Mouse (Mus musculus) large intestine, adult 2 months (tissue): ENCODE measurements around the gene Col23a1. TPM values are rescaled to one million over a fixed set of nuclear protein-coding genes. Genes with fewer than 3 reads are reported as not detected.
A peak's percentile ranks its signal among the peaks of the same experiment; 100 is the strongest.
"Not testable (repeated sequence)": the region's sequence is repeated elsewhere in the genome, so short reads cannot be mapped to it uniquely, and the experiment has no call there.

Source experiments
- DNase-seq: peaks from one replicate; pipeline ENCODE4 v3.0.0-alpha.2; 2012; ENCODE audit warnings: low read depth, low spot score
- WGBS: fragments of 180-500 bp; shearing (Covaris S2); methylation state at CpG from one replicate; pipeline ENCODE4 v1.1.7; 2018; 5-methylcytosine and 5-hydroxymethylcytosine counted together
- polyA plus RNA-seq: library from polyadenylated mRNA; depleted of rRNA; stranded (reverse); fragments of >200 nt; gene quantifications from 2 replicates; pipeline ENCODE4 v1.2.3, GENCODE M21; 2012

Gene Col23a1
- polyA plus RNA-seq, 1 experiment: 3.3 TPM

DNA sequence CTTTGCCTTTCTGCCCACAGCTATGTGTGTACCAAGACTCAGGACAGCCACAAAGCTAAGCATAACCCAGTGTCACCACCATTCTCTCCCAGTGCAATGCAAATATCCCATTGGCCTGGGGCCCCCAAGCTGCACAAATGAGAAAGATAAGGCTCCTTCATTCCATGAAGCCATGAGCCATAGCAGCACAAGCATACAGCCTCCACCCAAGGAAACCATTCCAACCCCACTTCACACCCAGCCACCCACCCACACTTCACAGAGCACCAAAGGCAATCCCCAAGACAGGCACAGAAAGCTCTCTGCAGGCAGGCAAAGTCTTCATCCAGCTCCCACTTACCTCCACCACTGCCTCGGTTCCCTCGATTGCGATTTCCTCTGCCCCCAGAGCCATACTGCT is 312.5 kb downstream of the Col23a1 start:
- DNase-seq: no peak
- WGBS: 71% methylated on average over 3 of the region's 3 CpGs

DNA sequence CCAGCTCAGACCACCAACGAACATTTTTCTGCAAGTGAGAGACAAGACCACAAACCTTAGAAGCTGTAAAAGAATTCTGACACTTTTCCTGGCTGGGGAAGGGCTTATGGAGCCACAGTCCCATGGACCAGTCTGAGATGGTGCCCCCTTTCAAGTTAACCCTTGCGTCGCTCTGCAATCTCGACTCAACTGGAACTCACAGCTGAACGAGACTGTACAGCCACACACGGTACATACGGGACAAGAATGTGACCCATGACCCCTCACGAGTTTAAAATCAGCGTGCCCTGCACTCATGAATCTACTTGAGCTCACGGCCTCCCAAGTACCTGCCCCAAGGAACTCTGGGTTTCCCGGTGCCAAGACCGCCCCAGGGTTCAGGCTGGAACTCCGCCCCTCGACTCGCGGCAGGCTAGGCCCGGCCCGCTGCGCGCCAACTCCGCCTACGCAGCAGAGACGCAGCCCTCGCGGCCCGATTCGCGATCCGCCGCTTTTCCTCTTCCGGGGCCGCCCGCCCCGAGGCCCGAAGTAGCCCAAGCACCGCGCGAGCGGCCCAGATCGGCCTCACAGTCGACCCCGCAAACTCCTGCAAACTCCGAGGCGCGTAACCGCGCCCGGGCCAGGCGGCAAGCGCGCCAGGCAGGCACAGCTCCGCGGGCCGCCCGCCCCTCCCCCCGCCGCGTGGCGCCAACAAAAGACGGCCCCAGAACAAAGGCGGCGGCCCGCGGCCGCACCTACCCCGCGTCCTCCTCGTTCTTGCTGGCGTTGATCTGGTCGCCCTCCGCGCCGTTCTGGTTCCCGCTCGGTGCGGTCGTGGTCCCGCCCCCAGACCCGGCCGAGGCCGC is 316.1 kb downstream of the Col23a1 start:
- peak; percentile 75 for DNase-seq
- WGBS: 1% methylated on average over 80 of the region's 81 CpGs

DNA sequence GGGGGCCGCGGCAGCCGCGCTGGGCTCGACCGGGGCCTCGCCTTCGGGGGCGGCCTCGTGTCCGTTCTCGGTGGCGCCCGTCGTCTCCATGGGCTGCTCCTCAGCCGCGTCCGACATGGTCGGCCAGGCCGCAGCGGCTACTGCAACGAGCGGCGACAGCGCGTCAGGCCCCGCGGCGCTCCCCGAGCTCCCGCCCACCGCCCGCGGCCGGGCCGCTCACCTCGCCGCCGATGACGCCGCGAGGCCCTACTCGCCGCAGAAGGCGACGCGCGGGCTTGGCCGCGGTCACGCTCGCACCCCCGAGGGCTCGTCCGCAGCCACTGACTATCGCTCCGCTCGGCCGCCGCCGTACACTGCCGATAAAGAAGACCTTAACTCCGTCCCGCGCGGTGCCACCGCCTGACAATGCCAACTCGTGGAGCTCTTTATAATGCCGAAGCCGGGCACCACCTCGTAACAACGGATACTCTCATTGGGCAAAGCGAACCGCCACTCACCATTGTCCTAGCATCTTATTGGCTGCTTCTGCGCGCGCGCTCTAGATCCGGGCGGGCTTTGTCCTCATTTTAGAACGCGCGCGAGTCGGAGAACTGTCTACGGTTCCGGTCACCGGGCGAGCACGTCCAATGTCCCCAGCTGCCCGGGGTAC is 316.9 kb downstream of the Col23a1 start, which contains the start of gene Hnrnpab:
Gene Hnrnpab, minus strand, starts transcription at position 401 of the 649 bp plus-strand sequence.
- DNase-seq: peak; percentile 93
- WGBS: under 1% methylated on average over 91 of the region's 91 CpGs

DNA sequence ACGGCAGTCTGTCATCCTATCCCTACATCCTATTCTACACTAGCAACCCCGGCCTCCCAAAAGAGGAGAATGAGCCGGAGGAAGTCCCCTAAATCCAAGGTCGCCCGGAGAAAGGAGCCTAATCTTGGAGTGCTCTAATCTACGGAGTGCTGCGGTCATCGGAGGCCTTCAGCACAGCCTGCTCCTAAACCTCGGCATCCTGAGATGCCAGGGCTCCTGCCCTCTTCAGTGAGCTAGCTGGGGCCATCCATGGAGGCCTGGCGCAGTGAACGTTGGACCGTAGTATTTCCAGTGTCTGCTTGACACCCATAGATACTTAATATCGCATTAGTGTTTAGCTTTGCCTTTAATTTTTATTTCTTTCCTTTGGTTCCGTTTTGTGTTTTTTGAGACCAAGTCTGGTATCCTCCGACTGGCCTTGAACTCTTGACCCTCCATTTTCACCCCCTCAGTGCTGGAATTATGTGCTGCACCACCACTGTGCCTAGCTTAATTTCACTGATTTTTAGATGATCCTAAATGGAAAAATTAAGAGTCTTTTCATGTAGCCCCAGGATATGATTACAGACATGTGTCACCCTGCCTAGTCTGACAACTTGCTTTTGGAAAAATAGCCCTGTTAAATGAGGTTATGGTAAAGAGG is 317.5 kb downstream of the Col23a1 start:
- DNase-seq: no peak
- WGBS: 5% methylated on average over 15 of the region's 15 CpGs

DNA sequence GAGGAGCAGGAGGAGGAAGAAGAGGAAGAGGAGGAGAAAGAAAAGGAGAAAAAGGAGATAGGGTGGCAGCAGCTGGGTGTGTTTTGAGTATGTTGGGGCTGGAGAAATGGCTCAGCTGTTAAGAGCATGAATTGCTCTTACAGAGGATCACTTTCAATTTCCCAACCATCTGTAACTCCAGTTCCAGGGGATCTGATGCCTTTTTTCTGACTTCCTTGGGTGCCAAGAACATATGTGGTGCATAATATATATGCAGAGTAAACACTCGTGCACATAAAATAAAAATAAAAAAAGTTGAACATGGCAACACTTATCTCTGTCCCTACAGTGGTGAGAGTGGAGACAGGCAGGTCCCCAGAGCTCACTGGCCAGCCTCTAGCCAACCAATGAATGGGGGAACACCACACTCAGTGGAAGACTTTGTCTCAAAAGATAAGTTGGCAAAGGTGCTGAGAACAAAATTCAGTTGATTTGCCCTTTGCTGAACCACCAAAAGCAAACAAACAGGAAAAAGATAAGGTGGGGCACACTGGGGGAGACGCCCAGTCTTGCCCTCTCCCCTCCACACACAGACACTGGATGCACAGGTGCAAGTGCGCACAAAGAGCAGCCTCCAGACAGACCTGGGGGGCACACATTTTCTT is 319.7 kb downstream of the Col23a1 start:
- WGBS: 34% methylated on average over 3 of the region's 3 CpGs
- no peak for DNase-seq

DNA sequence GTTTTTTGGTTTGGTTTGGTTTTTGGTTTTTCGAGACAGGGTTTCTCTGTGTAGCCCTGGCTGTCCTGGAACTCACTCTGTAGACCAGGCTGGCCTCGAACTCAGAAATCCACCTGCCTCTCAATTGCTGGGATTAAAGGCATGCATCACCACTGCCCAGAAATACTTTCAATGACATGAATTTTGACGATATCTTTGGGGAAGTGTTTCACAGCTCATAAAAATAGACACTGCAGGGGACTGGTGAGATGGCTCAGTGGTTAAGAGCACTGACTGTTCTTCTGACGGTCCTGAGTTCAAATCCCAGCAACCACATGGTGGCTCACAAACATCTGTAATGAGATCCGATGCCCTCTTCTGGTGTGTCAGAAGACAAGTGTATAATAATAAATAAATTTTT is 320.2 kb downstream of the Col23a1 start:
- not testable (repeated sequence) for DNase-seq
- 61% methylated on average over 5 of the region's 5 CpGs for WGBS

DNA sequence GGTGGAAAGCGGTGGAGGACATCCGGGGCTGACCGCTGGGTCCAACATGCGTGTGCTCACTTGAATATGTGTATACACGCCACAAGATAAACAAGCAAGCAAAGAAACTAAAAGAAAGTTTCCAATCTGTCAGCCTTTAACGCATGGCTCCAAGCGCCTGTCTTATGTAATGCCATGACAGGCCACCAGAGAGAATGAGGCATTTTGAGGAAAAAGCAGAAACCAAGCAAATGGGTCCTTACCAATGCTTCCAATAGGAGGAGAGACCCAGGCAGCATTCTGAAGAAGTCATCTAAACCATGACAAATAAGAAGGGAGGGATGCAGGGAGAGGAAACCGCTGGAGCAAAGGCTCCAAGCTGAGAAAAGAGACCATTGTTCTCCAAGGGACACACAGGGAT is 324.5 kb downstream of the Col23a1 start:
- 82% methylated on average over 8 of the region's 8 CpGs for WGBS
- no peak for DNase-seq

DNA sequence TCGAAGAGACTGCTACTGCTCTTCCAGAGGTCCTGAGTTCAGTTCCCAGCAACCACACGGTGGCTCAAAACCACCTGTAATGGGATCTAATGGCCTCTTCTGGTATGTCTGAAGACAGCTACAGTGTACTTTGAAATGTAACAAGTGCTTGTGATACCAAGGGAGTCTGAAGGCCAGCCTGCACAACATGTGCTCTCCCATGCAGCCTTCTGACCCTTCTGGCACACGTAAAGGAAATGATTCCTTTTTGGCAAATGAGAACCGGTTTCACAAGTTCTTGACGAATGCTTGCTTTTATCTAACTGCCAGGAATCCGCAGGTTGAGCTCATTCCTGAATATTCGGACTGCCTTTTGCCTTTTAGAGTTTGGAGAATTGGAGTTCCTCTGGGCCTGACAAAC is 325.4 kb downstream of the Col23a1 start:
- WGBS: 7% methylated on average over 7 of the region's 7 CpGs
- DNase-seq: peak; percentile 61

DNA sequence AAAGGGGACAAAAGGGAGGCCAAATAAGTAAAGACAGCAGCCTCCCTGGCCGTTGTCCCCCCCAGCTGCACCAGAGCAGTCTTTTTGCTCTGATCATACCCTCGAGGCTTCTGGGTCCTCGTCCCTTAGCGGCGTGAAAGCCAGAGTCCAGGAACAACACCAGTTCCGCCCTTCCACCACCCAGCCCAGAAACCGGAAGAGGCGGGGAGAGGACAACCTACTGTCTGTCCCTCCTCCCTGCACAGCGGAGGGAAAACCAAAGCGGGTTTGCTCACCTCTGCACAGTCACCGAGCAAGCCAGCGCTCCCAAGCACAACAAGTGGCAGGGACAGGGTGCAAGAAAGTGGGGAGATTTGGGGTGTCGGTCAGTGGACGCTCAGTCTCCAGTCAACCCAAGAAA is 325.9 kb downstream of the Col23a1 start:
- WGBS: under 1% methylated on average over 14 of the region's 14 CpGs
- peak; percentile 89 for DNase-seq

DNA sequence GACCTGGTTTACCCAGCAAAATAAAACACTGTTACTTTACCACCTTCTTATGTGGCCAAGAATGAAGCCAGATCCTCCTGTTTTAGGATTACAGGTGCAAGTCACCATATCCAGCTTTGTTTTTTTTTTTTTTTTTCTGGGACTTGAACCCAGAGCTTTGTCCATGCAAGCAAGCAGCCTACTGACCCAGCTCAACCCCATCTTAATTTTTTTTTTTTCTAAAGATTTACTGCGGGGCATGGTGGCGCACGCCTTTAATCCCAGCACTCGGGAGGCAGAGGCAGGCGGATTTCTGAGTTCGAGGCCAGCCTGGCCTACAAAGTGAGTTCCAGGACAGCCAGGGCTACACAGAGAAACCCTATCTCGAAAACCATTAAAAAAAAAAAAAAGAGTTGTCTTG is 326.4 kb downstream of the Col23a1 start:
- WGBS: 67% methylated on average over 7 of the region's 7 CpGs
- not testable (repeated sequence) for DNase-seq

DNA sequence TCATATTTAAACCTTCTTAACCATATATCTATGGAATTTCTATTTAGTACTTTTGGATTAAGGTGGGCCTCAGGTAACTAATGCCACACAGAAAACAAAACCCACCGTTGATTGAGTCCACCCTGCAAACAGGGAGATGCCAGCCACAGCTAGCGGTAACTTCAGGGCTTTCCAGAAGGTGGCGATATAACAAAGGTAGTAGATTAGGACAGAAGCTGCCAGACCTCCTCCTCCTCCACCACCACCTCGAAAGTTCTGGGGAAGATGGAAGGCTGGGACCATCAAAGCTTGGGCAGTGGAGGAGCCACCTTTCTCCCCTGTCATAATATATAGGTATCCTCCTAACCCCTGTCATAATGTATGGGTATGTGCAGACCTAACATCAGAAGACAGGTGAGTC is 328.0 kb downstream of the Col23a1 start:
- DNase-seq: no peak
- under 1% methylated on average over 4 of the region's 4 CpGs for WGBS

DNA sequence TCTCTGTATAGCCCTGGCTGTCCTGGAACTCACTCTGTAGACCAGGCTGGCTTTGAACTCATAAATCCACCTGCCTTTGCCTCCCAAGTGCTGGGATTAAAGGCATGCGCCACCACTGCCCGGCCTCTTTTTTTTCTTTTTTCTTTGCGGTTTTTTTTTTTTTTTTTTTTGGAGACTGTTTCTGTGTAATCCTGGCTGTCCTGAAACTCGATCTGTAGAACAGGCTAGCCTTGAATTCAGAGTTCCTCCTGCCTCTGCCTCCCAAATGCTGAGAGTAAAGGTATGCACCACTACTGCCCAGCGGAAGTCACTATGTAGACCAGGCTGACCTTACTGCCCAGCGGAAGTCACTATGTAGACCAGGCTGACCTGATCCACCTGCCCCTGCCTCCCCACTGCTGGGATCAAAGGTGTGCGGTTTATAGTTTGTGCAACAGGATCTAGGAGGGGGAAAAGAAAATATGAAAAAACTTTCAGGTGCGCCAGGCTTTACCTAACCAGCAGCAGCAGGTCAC is 329.2 kb downstream of the Col23a1 start:
- 27% methylated on average over 8 of the region's 8 CpGs for WGBS
- DNase-seq: no peak

DNA sequence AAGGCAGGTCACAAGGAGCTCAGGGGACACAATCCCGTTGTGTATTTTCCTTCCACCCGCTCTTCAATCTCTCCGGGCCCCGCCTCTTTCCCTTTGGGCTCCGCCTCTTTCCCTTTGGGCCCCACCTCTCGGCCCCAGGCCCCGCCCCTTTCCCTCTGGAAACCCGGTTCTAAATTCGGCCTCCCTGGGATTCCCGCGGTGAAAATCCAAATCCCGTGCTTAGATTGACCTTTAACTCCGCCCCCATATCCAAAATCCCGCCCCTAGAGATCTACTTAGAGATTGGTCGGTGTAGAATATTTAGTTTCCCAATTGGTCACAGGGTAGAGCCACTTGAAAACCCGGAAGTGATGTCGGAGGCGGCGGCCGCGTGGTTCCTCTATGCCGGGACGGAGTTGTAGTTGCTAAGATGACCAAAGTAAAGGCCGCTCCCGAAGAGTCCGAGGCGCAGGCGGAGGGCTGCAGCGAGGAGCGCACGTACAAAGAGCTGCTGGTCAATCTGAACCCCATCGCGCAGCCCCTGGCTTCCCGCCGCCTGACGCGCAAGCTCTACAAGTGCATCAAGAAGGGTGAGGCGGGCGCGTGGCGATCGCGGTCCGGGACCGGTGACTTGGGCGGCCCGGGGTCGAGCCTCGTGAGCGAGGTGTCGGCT is 329.8 kb downstream of the Col23a1 start, which contains the start of gene Nhp2:
Gene Nhp2, plus strand, starts transcription at position 327 of the 652 bp plus-strand sequence.
- WGBS: under 1% methylated on average over 51 of the region's 51 CpGs
- DNase-seq: peak; percentile 98

DNA sequence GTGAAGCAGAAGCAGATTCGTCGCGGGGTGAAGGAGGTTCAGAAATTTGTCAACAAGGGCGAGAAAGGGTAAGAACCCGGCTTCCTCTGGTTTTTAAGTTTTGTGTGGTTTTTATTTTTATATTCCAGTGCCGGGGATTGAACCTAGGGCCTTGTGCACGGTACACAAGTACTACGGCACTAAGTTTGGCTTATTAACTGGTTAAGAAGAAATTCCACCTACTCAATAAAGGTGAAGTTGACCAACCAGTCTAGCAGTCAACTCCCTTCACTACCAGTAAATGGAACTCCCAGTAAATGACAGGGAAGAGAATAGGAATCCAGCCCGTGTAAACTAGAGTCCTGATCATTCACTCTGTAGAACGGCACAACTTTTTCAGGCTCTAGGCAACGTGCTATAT is 330.4 kb downstream of the Col23a1 start:
- DNase-seq: no peak
- 0% methylated on average over 11 of the region's 11 CpGs for WGBS

DNA sequence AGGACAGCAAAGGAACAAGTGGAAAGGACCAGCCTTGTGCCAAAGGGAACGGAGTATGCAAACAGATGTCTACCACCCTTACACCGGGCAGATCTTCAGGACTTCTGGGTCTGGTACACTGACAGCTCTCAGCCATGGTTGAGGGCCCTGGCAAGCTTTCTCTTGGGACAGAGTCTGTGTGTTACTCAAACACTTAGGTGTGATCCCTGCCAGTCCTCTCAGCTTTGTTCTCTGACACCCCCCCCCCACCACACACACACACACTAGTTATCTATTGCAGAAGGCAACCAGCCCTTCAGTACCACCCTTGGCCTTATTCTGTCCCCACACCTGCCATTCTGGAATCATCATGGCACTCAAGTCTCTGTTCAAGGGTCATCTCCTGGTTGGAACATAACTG is 332.1 kb downstream of the Col23a1 start:
- WGBS: 91% methylated on average over 2 of the region's 2 CpGs
- no peak for DNase-seq

DNA sequence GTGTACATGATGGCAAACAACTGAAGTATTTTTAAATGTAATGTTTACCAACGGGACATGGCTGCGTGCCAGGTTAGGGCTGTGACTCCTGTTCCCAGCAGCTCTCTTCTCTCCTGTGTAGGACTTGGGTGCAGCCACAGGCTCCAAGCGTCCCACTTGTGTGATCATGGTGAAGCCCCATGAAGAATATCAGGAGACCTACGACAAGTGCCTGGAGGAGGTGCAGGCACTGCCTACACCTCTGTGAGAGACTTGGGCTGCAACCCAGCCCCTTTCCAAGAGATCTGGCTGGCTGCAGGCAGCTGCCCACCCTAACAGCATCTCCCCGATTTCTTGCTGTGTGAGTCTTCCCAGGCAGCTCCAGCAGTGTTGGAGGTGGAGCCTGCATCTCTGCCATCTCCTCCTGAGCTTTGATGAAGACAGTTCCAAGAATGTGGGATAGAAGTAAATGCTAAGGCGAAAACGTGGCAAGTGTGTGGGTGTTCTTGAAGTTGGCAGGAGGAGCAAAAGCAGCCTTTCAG is 333.3 kb downstream of the Col23a1 start:
- WGBS: 67% methylated on average over 7 of the region's 7 CpGs
- no peak for DNase-seq

DNA sequence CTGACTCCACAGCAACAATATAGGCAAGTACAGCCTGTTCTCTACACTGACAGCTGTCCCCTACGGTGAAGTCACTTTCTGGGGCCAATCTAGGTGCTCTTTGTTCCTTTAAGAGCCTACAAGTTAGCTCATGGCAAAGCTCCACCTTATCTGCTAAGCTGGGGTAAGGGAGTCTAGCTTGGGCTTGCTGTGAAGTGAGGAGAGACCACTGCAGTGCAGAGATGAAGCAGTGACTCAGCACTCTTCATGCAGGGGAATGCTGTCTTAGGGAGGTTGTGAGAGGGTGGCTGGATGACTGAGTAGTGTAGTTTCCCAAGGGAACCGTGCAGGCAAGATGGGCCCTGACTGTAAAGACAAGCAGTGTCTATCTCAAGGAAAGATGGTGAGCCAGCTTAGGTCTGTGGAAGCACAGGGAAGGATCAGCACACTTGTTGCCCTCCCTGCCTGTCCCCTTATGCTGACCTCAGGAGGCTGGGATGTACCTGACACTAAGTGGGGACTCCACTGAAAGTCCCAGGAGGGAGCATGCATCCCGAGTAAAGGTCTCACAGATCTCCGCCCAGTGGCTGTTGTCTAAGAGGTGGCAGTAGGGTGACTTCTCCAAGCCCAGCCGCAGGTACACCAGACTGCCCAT is 335.6 kb downstream of the Col23a1 start:
- no peak for DNase-seq
- WGBS: 75% methylated on average over 5 of the region's 5 CpGs

DNA sequence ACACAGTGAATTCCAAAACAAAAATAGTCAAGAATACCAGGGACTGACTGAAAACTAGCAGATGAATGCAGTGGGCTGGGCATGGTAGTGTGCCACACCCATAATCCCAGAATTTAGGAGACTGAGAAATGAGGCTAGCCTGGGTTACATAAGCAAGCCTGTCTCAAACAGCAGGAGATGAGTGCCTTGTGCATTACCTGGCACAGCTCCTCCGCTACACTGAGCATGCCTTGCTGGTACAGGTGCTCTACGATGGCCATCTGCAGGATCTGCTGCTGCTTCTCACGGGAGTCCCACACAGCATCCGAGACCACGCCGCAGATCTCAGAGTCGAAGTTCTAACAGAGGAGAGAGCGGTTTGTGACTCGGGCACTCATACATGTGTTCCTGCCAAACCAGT is 337.7 kb downstream of the Col23a1 start:
- no peak for DNase-seq
- WGBS: 92% methylated on average over 9 of the region's 9 CpGs

DNA sequence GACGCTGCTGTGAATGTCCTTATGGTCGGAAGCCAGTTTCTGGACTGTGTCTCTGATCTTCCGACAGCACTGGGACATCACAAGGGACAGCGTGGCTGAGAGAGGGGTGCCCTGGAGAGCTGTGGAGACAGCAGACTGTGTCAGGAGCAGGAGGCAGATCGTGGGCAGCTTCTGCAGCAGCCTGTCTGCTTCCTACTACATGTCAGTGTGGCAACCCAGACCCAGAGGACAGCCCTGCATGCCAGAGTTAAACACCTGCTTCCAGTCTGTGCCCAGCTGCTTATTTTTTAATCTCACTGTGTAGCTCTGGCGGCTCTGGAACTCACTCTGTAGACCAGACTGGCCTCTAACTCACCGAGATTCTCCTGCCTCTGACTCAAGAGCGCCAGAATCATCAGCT is 338.2 kb downstream of the Col23a1 start:
- no peak for DNase-seq
- WGBS: 88% methylated on average over 8 of the region's 8 CpGs
